Mouse (Mus musculus) heart, embryonic 13.5 days (tissue): ENCODE data around the gene Nanog. TPM values are rescaled to one million over a fixed set of nuclear protein-coding genes. Genes with fewer than 3 reads are reported as not detected.
"Not testable (repeated sequence)": the region's sequence is repeated elsewhere in the genome, so short reads cannot be mapped to it uniquely, and the experiment has no call there.

Experiments
- ATAC-seq: fragments of 200-750 bp; cut with Nextera tagmentation; 2 replicates; pipeline ENCODE4 v1.8.0; 2017; ENCODE audit warnings: moderate TSS enrichment; ENCODE audit not compliant: insufficient number of reproducible peaks, low FRiP score, low TSS enrichment; ENCODE audit errors: extremely low read depth
- H3K27ac ChIP-seq: fragments of 300-500 bp; sonication (generic); replicated peaks from 2 replicates; pipeline ENCODE4 v1.5.1; 2015; ENCODE audit warnings: moderate library complexity, mild to moderate bottlenecking, inconsistent platforms
- H3K27me3 ChIP-seq: fragments of 300-500 bp; sonication (generic); replicated peaks from 2 replicates; pipeline ENCODE4 v1.6.1; 2015; ENCODE audit warnings: mild to moderate bottlenecking, inconsistent platforms
- H3K36me3 ChIP-seq: fragments of 300-500 bp; sonication (generic); 2 replicates; pipeline ENCODE4 v1.6.1; 2015; ENCODE audit warnings: mild to moderate bottlenecking, inconsistent platforms
- H3K4me1 ChIP-seq: fragments of 300-500 bp; sonication (generic); 2 replicates; pipeline ENCODE4 v1.6.1; 2015; ENCODE audit warnings: inconsistent platforms
- H3K4me2 ChIP-seq: fragments of 300-500 bp; sonication (generic); 2 replicates; pipeline ENCODE4 v1.6.1; 2015; ENCODE audit warnings: inconsistent platforms, mild to moderate bottlenecking, moderate library complexity
- H3K4me3 ChIP-seq: fragments of 300-500 bp; sonication (generic); 2 replicates; pipeline ENCODE4 v1.5.1; 2015; ENCODE audit warnings: moderate library complexity, mild to moderate bottlenecking, inconsistent platforms
- H3K9ac ChIP-seq: fragments of 300-500 bp; sonication (generic); 2 replicates; pipeline ENCODE4 v1.6.1; 2015; ENCODE audit warnings: inconsistent platforms, mild to moderate bottlenecking, moderate library complexity
- H3K9me3 ChIP-seq: fragments of 300-500 bp; sonication (generic); 2 replicates; pipeline ENCODE4 v1.6.1; 2016; ENCODE audit warnings: inconsistent platforms
- WGBS: fragments of 180-500 bp; shearing (Covaris S2); methylation state at CpG from one replicate; pipeline ENCODE4 v1.1.7; 2015; ENCODE audit warnings: mixed read lengths; 5-methylcytosine and 5-hydroxymethylcytosine counted together
- polyA plus RNA-seq: library from polyadenylated mRNA; unstranded; fragments of >200 nt; fragmentation: Nextera tagmentation; extraction: Ambion mirVana; gene quantifications from 2 replicates; pipeline ENCODE4 v1.2.1, GENCODE M21; 2015

Gene Nanog
- polyA plus RNA-seq, 1 experiment from 2014 or later, result 0.71 TPM

DNA sequence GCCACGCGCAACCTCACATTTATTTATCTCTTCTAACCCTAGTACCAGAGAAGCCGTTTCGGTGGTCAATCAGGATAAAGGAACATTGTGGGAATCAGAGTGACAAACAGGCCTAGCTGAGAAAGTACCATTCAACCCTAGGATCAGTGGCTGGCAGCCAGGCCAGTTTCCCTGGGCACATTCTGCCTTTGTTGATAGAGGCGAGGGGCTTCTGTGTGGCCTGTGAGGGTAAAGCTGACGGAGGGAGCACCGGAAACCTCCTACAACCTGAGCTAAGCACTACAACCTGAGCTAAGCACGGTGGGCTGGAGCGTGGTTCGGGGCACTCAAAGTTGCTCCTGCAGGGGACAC, 37.1 kb upstream of the Nanog start:
- Histone ChIP-seq H3K27ac (no peak overlapping the region), H3K9me3 (no peaks in the 10 kb centered on the region), H3K27me3 (peaks cover 15% of the 10 kb centered on the region), H3K4me2 (peak overlapping the region; percentile 78), H3K4me1 (peaks cover 11% of the 10 kb centered on the region), H3K4me3 (peak overlapping the region; percentile 56), H3K9ac (peak overlapping the region; percentile 67; the same call in 1 of the 2 replicates), H3K36me3 (no peaks in the 10 kb centered on the region)
- 32% methylated on average over 10 of the region's 10 CpGs for WGBS
- ATAC-seq, result no peak

DNA sequence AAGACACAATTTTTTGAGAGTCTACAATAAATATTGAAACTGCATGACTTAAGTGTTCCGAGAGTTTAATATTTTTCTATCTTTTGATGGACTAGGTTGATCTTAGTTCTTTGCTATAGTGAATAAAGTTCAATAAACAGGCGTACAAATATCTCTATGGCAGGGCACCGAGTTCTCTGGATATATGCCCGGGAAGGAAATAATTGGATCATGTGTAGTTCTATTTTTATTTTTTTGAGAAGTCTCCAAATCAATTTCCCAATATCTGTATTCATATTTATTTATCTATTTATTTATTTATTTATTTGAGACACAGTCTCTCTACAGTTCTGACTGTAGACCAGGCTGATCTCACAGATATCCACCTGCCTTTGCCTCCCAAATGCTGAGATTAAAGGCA, 36.4 kb upstream of the Nanog start:
- H3K36me3 ChIP-seq, result no peaks in the 10 kb centered on the region
- 92% methylated on average over 4 of the region's 4 CpGs for WGBS
- no peak overlapping the region for H3K9ac ChIP-seq
- H3K27ac ChIP-seq, result no peak overlapping the region
- no peak overlapping the region for H3K4me2 ChIP-seq
- no peaks in the 10 kb centered on the region for H3K9me3 ChIP-seq
- H3K4me1 ChIP-seq, result peaks cover 8% of the 10 kb centered on the region
- H3K27me3 ChIP-seq, result peaks cover 15% of the 10 kb centered on the region
- no peak for ATAC-seq
- no peak overlapping the region for H3K4me3 ChIP-seq

GRCm38 (mm10) chr6:122672746-122673145, 34.5 kb upstream of the Nanog start:
- Histone ChIP-seq H3K36me3 (no peaks in the 10 kb centered on the region), H3K27me3 (peaks cover 9% of the 10 kb centered on the region), H3K4me1 (peaks cover 4% of the 10 kb centered on the region; the same call in 1 of the 2 replicates), H3K9me3 (no peaks in the 10 kb centered on the region), H3K27ac (no peak overlapping the region), H3K4me2 (no peak overlapping the region), H3K9ac (no peak overlapping the region), H3K4me3 (no peak overlapping the region)
- 32% methylated on average over 8 of the region's 8 CpGs for WGBS
- no peak for ATAC-seq

GRCm38 (mm10) chr6:122682646-122683045, 24.6 kb upstream of the Nanog start:
- no peak for ATAC-seq
- Histone ChIP-seq H3K27ac (no peak overlapping the region), H3K4me3 (no peak overlapping the region), H3K36me3 (no peaks in the 10 kb centered on the region), H3K4me1 (no peaks in the 10 kb centered on the region), H3K4me2 (no peak overlapping the region), H3K9me3 (no peaks in the 10 kb centered on the region), H3K27me3 (no peaks in the 10 kb centered on the region), H3K9ac (no peak overlapping the region)
- WGBS, result 77% methylated on average over 3 of the region's 3 CpGs

- no peaks in the 10 kb centered on the region for H3K36me3 ChIP-seq
- H3K27me3 ChIP-seq, result no peaks in the 10 kb centered on the region
- no peak overlapping the region for H3K27ac ChIP-seq
- H3K4me3 ChIP-seq, result no peak overlapping the region
- no peak overlapping the region for H3K4me2 ChIP-seq
- H3K9ac ChIP-seq, result no peak overlapping the region
- H3K9me3 ChIP-seq, result no peaks in the 10 kb centered on the region
- whole genome bisulfite sequencing, result 84% methylated on average over 13 of the region's 13 CpGs
- no peaks in the 10 kb centered on the region for H3K4me1 ChIP-seq
- ATAC-seq, result no peak
Observed at GRCm38 (mm10) chr6:122686709-122687108, 20.6 kb upstream of the Nanog start.

DNA sequence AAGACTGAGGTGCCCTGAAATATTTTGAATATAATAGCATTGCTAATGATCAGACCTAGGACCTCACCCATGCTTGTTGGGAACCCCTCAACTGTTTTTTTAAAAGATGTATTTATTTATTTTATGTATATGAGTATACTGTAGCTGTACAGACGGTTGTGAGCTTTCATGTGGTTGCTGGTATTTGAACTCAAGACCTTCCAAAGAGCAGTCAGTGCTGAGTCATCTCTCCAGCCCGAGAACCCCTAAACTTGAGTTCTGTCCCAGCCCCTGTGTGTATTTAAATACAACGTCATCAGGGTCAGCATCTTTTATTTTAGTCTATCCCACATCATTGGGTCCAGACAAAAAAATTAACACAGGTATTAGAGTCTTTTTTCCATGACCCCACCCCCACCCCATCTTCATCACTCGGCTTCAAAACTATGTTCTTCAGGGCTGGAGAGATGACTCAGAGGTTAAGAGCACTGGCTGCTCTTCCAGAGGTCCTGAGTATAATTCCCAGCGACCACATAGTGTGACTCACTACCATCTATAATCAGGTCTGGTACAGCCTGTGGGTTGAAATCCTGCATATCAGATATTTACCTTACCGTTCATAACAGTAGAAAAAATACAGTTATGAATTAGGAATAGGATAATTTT, 17.8 kb upstream of the Nanog start:
- WGBS, result 73% methylated on average over 6 of the region's 6 CpGs
- no peaks in the 10 kb centered on the region for H3K4me1 ChIP-seq

GRCm38 (mm10) chr6:122690082-122690481, 17.2 kb upstream of the Nanog start:
- H3K27me3 ChIP-seq, result no peaks in the 10 kb centered on the region
- no peak overlapping the region for H3K27ac ChIP-seq
- no peaks in the 10 kb centered on the region for H3K36me3 ChIP-seq
- H3K4me2 ChIP-seq, result no peak overlapping the region
- H3K4me3 ChIP-seq, result no peak overlapping the region
- no peak for ATAC-seq
- H3K9ac ChIP-seq, result no peak overlapping the region
- WGBS, result 84% methylated on average over 5 of the region's 5 CpGs
- H3K4me1 ChIP-seq, result no peaks in the 10 kb centered on the region
- no peaks in the 10 kb centered on the region for H3K9me3 ChIP-seq

More for the DNA sequence above, 17.8 kb upstream of the Nanog start:
- Histone ChIP-seq H3K4me2 (no peak overlapping the region), H3K9ac (no peak overlapping the region), H3K4me3 (no peak overlapping the region), H3K36me3 (no peaks in the 10 kb centered on the region), H3K27ac (no peak overlapping the region), H3K27me3 (no peaks in the 10 kb centered on the region), H3K9me3 (no peaks in the 10 kb centered on the region)
- ATAC-seq, result no peak

GRCm38 (mm10) chr6:122695398-122695797, 11.9 kb upstream of the Nanog start:
- 82% methylated on average over 3 of the region's 3 CpGs for WGBS
- H3K4me1 ChIP-seq, result no peaks in the 10 kb centered on the region
- H3K4me3 ChIP-seq, result no peak overlapping the region
- no peak for ATAC-seq
- H3K4me2 ChIP-seq, result no peak overlapping the region
- no peak overlapping the region for H3K27ac ChIP-seq
- no peaks in the 10 kb centered on the region for H3K9me3 ChIP-seq
- H3K27me3 ChIP-seq, result no peaks in the 10 kb centered on the region
- H3K36me3 ChIP-seq, result no peaks in the 10 kb centered on the region
- H3K9ac ChIP-seq, result no peak overlapping the region

GRCm38 (mm10) chr6:122699628-122700027, 7.7 kb upstream of the Nanog start:
- not testable (repeated sequence) for H3K9ac ChIP-seq, H3K4me3 ChIP-seq, H3K36me3 ChIP-seq, ATAC-seq, H3K4me2 ChIP-seq, H3K27ac ChIP-seq, H3K27me3 ChIP-seq, H3K9me3 ChIP-seq
- H3K4me1 ChIP-seq, result peaks cover 15% of the 10 kb centered on the region
- WGBS, result 66% methylated on average over 2 of the region's 2 CpGs

DNA sequence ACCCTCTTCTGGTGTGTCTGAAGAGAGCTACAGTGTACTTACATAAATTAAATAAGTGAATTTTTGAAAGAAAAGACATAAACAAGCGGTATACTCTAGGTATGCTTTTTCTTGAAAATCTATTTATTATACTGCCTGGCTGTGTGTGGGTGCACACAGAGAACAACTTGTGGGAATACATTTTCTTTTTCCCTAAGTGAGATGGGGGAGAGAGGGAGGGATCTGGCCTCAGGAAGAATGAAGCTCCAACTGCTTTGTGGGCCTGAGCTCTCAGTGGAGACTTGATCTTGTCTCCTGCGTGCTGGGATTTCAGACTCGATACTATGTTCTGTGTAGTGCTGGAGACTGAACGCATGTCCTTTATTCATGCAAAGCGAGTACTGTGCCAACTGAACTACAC, 5.5 kb upstream of the Nanog start:
- Histone ChIP-seq H3K9me3 (no peaks in the 10 kb centered on the region), H3K4me1 (peaks cover 15% of the 10 kb centered on the region), H3K4me3 (no peak overlapping the region), H3K27me3 (peaks cover 11% of the 10 kb centered on the region), H3K4me2 (peak overlapping the region; percentile 71), H3K27ac (peak overlapping the region; percentile 95), H3K36me3 (no peaks in the 10 kb centered on the region), H3K9ac (no peak overlapping the region)
- WGBS, result 70% methylated on average over 5 of the region's 5 CpGs
- ATAC-seq, result no peak

DNA sequence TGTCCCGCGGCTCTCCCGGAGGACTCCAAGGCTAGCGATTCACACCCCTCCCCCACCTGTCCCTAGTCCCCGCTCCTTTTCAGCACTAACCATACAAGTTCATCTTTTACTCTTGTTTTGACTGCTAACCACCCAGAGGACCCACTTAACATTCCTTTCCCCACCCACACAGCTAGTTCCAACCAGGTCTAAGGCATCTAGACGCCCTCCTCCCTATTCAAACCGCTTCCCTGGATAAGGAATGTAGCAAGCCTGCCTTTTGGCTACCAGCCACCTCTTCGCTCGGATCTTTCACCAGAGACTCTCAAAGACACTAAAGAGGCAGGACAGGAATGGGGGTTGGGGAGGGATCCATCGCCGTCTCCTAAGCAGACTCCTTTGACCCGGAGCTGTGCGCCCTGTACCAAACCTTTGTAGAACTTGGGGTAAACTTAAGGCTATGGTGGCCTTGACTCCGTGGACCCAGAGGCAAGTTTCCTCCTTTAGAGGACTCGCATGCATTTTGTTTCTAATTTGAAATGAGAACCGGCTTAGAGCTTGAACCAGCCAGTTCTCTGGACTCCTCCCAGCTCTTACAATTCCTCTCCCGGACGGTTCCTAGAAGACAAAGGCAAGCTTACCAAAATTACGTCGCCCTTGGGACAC, 4.7 kb upstream of the Nanog start:
- Histone ChIP-seq H3K4me2 (peak overlapping the region; percentile 71), H3K4me1 (peaks cover 15% of the 10 kb centered on the region)
- 2% methylated on average over 20 of the region's 20 CpGs for WGBS

DNA sequence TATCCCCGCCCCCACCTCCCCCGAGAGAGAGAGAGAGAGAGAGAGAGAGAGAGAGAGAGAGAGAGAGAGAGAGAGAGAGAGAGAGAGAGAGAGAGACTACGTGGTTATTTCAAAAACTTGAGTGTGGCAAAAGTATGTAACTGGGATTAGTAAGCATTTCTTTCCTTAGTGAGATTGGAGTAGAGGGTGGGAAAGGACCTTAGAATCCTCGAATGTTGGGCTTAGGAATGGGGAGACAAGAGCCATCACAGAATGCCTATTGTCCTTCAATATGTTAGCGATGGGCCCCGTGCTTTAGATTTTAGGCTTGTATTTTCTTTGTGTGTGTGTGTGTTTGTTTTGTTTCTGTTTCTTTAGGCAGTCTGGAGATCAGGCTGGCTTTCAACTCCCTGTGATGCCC, 4.0 kb upstream of the Nanog start:
- H3K4me3 ChIP-seq, result peak overlapping the region; percentile 45
- H3K27me3 ChIP-seq, result peaks cover 25% of the 10 kb centered on the region
- H3K4me2 ChIP-seq, result peak overlapping the region; percentile 71
- peaks cover 15% of the 10 kb centered on the region for H3K4me1 ChIP-seq
- H3K9me3 ChIP-seq, result no peaks in the 10 kb centered on the region
- peak overlapping the region; percentile 79 for H3K9ac ChIP-seq
- ATAC-seq, result no peak
- H3K27ac ChIP-seq, result peak overlapping the region; percentile 95
- 11% methylated on average over 6 of the region's 6 CpGs for WGBS
- no peaks in the 10 kb centered on the region for H3K36me3 ChIP-seq

More for the DNA sequence above, 4.7 kb upstream of the Nanog start:
- H3K9me3 ChIP-seq, result no peaks in the 10 kb centered on the region
- H3K9ac ChIP-seq, result peak overlapping the region; percentile 79
- H3K27me3 ChIP-seq, result peaks cover 19% of the 10 kb centered on the region
- H3K27ac ChIP-seq, result peak overlapping the region; percentile 95
- ATAC-seq, result peak; percentile 81; the same call in 1 of the 2 replicates
- peak overlapping the region; percentile 45 for H3K4me3 ChIP-seq
- H3K36me3 ChIP-seq, result no peaks in the 10 kb centered on the region
